Mouse (Mus musculus) stomach, embryonic 16.5 days (tissue): ENCODE results near the gene Jazf1. TPM values are rescaled to one million over a fixed set of nuclear protein-coding genes. Genes with fewer than 3 reads are reported as not detected.

Source experiments
- ATAC-seq: fragments of 200-750 bp; cut with Nextera tagmentation; 2 replicates; pipeline ENCODE4 v1.8.0; 2017; ENCODE audit warnings: moderate number of reproducible peaks, moderate TSS enrichment; ENCODE audit not compliant: insufficient read depth, low FRiP score
- H3K27ac ChIP-seq: fragments of 300-500 bp; sonication (generic); 2 replicates; pipeline ENCODE4 v1.5.1; 2014; ENCODE audit warnings: low read length
- H3K27me3 ChIP-seq: fragments of 300-500 bp; sonication (generic); 2 replicates; pipeline ENCODE4 v1.6.1; 2014; ENCODE audit warnings: low read length, control low read depth, mixed read lengths; ENCODE audit not compliant: control insufficient read depth, insufficient read depth
- H3K36me3 ChIP-seq: fragments of 300-500 bp; sonication (generic); 2 replicates; pipeline ENCODE4 v1.6.1; 2014; ENCODE audit warnings: low read length; ENCODE audit not compliant: control insufficient read depth, insufficient read depth
- H3K4me1 ChIP-seq: fragments of 300-500 bp; sonication (generic); 2 replicates; pipeline ENCODE4 v1.6.1; 2014; ENCODE audit warnings: low read length, control low read depth, mixed read lengths; ENCODE audit not compliant: control insufficient read depth, insufficient read depth
- H3K4me2 ChIP-seq: fragments of 300-500 bp; sonication (generic); 2 replicates; pipeline ENCODE4 v1.6.1; 2014; ENCODE audit warnings: low read depth, low read length, mixed read lengths
- H3K4me3 ChIP-seq: fragments of 300-500 bp; sonication (generic); replicated peaks from 2 replicates; pipeline ENCODE4 v1.5.1; 2014; ENCODE audit warnings: mild to moderate bottlenecking, low read length
- H3K9ac ChIP-seq: fragments of 300-500 bp; sonication (generic); 2 replicates; pipeline ENCODE4 v1.6.1; 2014; ENCODE audit warnings: low read length
- H3K9me3 ChIP-seq: fragments of 300-500 bp; sonication (generic); replicated peaks from 2 replicates; pipeline ENCODE4 v1.6.1; 2016; ENCODE audit warnings: low read length, control low read depth; ENCODE audit not compliant: control insufficient read depth
- WGBS: fragments of 180-500 bp; shearing (Covaris S2); extraction: QIAGEN DNeasy Blood & Tissue Kit; methylation state at CpG from one replicate; pipeline ENCODE4 v1.1.7; 2014; 5-methylcytosine and 5-hydroxymethylcytosine counted together
- polyA plus RNA-seq: library from polyadenylated mRNA; unstranded; fragments of >200 nt; fragmentation: Nextera tagmentation; extraction: Ambion mirVana; gene quantifications from 2 replicates; pipeline ENCODE4 v1.2.1, GENCODE M21; 2015

Gene Jazf1
- polyA plus RNA-seq, 1 experiment from 2014 or later = 8.3 TPM

DNA sequence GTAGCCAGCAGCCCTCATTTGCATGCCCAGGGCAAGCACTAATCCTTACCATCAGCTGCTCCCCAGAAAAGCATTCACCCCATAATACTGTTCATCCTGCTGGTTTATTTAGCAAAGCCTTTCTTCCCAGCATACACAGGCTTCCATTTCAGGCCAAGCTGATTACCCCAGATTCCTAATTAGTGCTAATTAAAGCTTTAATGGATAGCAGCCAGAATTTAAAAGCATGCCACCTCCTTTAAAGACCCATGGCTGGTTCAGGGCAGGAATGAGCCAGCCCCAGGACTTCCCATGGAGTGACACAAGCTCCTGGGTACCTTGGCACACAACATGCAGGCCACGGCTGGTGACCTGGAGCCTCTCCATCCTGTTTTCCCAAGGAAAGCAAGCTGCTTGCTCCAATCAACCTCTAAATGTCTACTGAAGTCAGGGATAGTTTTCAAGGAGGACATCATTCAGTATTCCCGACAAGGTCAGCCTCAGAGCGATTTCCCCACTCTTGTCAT lies 243.4 kb downstream of the Jazf1 start:
- no peaks in the 10 kb centered on the region for H3K9me3 ChIP-seq
- H3K4me3 ChIP-seq = no peak overlapping the region
- H3K9ac ChIP-seq = no peak overlapping the region
- no peak overlapping the region for H3K27ac ChIP-seq
- ATAC-seq = no peak
- no peaks in the 10 kb centered on the region for H3K4me1 ChIP-seq
- H3K27me3 ChIP-seq = no peaks in the 10 kb centered on the region
- H3K36me3 ChIP-seq = no peaks in the 10 kb centered on the region
- WGBS = 89% methylated on average over 3 of the region's 3 CpGs
- no peak overlapping the region for H3K4me2 ChIP-seq

DNA sequence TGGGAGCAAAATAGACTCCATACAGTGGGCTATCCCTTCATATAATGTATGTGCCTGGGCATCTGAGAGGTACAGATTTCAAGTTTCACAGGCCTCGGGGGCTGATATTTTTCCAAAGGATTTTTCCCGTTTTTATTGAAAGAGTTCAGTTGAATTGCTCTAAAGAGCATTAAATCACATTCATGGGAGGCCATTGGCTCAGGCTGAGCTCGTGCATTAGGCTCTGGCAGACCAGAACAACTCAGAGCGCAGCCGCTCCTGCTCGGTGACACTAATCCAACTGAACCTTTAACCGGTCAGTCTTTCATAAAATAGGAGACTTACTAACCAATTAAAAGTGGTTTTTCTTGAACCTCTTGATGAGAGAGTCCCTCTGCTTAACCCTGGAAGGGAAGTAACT lies 245.4 kb downstream of the Jazf1 start:
- H3K9ac ChIP-seq = no peak overlapping the region
- H3K9me3 ChIP-seq = no peaks in the 10 kb centered on the region
- no peak overlapping the region for H3K4me3 ChIP-seq
- ATAC-seq = no peak
- H3K36me3 ChIP-seq = no peaks in the 10 kb centered on the region
- H3K27me3 ChIP-seq = no peaks in the 10 kb centered on the region
- WGBS = 73% methylated on average over 7 of the region's 7 CpGs
- no peak overlapping the region for H3K4me2 ChIP-seq
- H3K4me1 ChIP-seq = no peaks in the 10 kb centered on the region
- no peak overlapping the region for H3K27ac ChIP-seq

DNA sequence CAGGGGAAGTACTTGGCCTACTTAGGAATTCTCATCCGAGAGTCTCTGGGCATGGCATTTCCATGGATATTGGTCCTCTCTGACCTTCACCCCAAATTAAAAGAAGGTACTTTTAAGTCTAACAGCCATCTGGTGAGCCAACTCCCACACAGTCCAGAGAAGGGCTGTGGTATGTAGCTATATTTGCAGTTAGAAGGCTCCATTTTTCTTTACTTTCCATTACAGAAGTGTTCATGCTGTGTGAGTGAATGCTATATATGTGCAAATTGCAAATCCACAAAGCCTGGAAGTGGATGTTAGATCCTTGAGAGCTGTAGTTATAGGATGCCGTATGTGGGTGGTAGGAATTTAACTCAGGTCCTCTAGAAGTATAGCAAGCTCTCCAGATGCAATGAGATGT lies 245.8 kb downstream of the Jazf1 start:
- Histone ChIP-seq H3K27me3 (no peaks in the 10 kb centered on the region), H3K4me2 (no peak overlapping the region), H3K36me3 (no peaks in the 10 kb centered on the region), H3K4me3 (no peak overlapping the region), H3K9ac (no peak overlapping the region), H3K27ac (no peak overlapping the region), H3K9me3 (no peaks in the 10 kb centered on the region), H3K4me1 (no peaks in the 10 kb centered on the region)
- ATAC-seq = no peak
- WGBS = 83% methylated on average over 2 of the region's 2 CpGs

DNA sequence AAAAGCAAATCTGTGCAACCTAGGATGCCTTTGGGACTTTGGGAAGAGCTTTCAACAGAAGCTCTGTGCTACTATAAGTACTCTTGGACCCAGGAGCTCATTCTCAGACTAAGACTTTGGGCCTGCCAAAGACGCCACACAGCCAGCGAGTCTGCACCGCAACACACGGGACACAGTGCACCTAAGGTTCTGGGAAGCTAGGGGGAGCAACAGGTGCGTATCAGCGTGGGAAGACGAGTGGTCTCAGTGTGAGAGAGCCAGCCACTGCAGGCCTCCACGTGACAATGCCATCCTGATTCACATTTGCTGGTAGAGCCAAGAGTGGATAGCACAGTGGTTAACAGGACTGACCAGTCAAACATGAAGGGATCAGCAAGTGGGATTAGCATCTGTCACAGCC lies 249.1 kb downstream of the Jazf1 start:
- H3K27me3 ChIP-seq = no peaks in the 10 kb centered on the region
- H3K36me3 ChIP-seq = no peaks in the 10 kb centered on the region
- 77% methylated on average over 8 of the region's 8 CpGs for whole genome bisulfite sequencing
- no peak overlapping the region for H3K27ac ChIP-seq
- H3K9ac ChIP-seq = no peak overlapping the region
- no peak overlapping the region for H3K4me2 ChIP-seq
- H3K4me3 ChIP-seq = no peak overlapping the region
- no peaks in the 10 kb centered on the region for H3K9me3 ChIP-seq
- no peaks in the 10 kb centered on the region for H3K4me1 ChIP-seq
- no peak for ATAC-seq

DNA sequence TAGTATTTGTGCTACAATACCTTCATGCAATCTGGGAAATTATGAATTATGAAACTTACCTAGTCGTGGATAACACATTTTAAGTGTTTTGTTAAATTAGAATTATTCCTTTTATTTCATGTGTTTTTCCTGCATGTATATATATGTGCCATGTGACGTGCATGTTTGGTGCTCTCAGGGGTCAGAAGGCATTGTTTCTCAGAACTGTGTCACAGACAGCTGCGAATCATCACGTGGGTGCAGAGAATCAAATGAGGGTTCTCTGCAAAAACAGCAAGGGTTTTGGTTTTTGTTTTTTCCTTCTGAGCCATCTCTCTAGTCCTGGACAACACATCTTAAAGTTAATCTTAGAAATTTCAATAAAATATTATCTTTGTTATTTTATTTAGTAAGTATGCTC lies 250.4 kb downstream of the Jazf1 start:
- Histone ChIP-seq H3K4me2 (no peak overlapping the region), H3K4me1 (no peaks in the 10 kb centered on the region), H3K27ac (no peak overlapping the region), H3K9ac (no peak overlapping the region), H3K36me3 (no peaks in the 10 kb centered on the region), H3K9me3 (no peaks in the 10 kb centered on the region), H3K27me3 (no peaks in the 10 kb centered on the region), H3K4me3 (no peak overlapping the region)
- no peak for ATAC-seq
- WGBS = 78% methylated on average over 4 of the region's 4 CpGs

DNA sequence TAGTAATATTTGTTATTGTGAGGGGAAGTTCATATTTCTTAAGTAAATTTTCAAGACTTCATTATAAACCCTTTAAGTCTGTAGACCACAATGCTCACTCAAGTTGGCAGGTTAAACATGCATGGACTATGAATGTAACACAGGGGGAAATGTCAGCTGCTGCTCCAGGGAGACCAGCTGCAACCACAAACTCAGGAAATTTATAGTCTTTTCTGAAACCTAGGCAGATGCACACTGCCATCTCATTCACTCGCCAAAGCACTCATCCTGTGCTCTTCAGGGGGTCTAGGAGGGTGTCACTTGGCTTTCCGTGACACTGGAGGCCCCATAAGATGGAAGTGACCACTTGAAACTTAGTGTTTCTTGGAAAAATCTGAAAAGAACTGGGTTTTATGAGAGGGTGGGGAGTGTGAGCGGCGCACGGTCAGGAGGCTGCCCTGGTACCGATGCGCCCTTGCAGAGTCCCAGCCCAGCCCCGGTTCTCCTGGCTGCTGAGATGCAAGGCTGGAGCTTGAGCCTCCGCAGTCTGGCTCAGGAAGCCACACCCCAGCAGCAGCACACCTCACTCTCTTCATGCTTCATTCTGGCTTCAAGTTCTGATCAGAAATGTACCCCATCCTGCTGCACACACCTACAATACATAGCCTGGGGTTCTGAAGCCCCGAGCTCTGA lies 251.1 kb downstream of the Jazf1 start:
- Histone ChIP-seq H3K4me2 (no peak overlapping the region), H3K36me3 (no peaks in the 10 kb centered on the region), H3K9ac (no peak overlapping the region), H3K27me3 (no peaks in the 10 kb centered on the region), H3K27ac (no peak overlapping the region), H3K4me3 (no peak overlapping the region), H3K9me3 (no peaks in the 10 kb centered on the region), H3K4me1 (no peaks in the 10 kb centered on the region)
- WGBS = 85% methylated on average over 10 of the region's 10 CpGs
- no peak for ATAC-seq

DNA sequence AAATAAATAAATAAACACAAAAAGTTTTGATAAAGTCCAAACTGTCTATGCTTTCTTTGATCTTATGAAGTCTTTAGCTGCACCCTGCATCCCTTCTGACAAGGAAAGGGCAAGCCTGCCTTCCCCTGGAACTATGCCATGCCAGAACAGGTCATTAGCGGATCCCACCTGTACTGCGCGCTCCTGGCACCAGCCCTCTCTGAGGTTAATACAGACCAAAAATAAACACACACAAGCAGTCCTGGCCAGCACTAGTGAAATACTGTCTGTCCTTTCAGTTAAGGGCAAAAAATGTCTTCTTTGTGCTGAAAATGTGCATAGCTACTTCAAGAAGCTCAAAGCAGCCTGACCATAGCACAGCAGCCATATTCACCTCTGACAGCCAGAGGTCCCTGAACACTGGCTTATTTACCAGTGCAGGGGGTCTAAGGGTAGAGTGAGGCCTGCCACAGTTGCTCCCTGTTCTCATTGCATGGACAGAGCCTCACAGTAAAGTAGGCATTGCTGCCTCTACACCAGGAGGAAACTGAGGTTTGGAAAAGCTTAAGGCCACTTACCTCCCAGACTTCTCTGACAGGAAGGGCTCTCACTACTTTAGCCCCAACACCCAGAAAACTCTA lies 263.1 kb downstream of the Jazf1 start:
- Histone ChIP-seq H3K4me2 (no peak overlapping the region), H3K9ac (no peak overlapping the region), H3K4me1 (no peaks in the 10 kb centered on the region), H3K9me3 (no peaks in the 10 kb centered on the region), H3K27ac (no peak overlapping the region), H3K4me3 (no peak overlapping the region), H3K36me3 (no peaks in the 10 kb centered on the region), H3K27me3 (no peaks in the 10 kb centered on the region)
- WGBS = 82% methylated on average over 3 of the region's 3 CpGs
- ATAC-seq = no peak

DNA sequence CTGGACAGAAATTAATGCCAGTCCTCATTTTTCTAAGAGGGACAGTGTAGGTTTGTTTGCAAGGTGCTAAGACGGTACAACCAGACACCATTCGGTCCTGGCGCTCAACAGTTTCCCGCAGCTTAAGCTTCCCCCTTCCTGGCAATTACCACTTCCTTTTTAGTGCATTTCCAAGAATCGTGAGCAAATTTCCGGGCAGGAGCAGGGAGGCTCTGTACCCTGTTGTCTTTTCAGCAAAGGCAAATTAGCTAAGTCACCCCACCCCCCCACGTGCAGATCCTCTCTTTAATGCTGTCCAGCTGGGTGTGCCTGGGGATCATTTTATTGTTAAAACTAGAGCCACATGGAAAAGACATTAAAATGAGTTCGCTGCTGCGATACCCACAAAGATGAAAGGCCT lies 266.2 kb downstream of the Jazf1 start:
- no peaks in the 10 kb centered on the region for H3K9me3 ChIP-seq
- no peak for ATAC-seq
- H3K27ac ChIP-seq = no peak overlapping the region
- no peaks in the 10 kb centered on the region for H3K36me3 ChIP-seq
- no peak overlapping the region for H3K9ac ChIP-seq
- no peaks in the 10 kb centered on the region for H3K27me3 ChIP-seq
- no peak overlapping the region for H3K4me3 ChIP-seq
- no peak overlapping the region for H3K4me2 ChIP-seq
- no peaks in the 10 kb centered on the region for H3K4me1 ChIP-seq
- 53% methylated on average over 9 of the region's 9 CpGs for WGBS

DNA sequence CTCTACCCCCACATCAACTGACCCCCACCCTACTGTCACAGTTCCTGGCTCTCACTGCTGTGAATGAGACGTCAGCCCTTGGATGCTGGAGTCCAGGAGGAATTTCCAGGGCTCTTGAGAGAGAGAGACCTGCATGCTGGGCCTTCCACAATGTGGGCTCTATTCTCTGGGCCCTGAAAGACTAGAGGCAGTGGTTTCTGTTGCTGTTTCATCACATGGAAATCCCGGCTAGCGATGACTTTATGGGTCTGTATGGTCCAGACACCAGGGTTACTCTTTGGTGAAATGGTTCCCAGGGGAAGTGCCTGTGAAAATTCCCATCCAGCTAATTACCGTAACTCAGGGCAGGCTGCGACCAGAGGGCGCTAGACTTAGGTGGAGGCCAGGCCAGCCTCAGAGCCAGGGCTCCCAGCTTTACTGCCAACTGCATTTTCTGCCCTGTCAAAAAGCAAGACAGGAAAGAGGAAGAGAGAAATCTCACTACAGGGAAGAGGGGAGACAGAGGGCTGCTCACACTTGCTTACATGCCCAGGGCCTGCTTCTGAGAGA lies 271.1 kb downstream of the Jazf1 start:
- no peak for ATAC-seq
- no peaks in the 10 kb centered on the region for H3K9me3 ChIP-seq
- no peak overlapping the region for H3K4me3 ChIP-seq
- H3K4me2 ChIP-seq = no peak overlapping the region
- H3K4me1 ChIP-seq = peaks cover 24% of the 10 kb centered on the region
- no peaks in the 10 kb centered on the region for H3K27me3 ChIP-seq
- H3K27ac ChIP-seq = no peak overlapping the region
- no peak overlapping the region for H3K9ac ChIP-seq
- H3K36me3 ChIP-seq = no peaks in the 10 kb centered on the region
- WGBS = 67% methylated on average over 6 of the region's 6 CpGs
